Mouse (Mus musculus): Measurements from ENCODE around the gene Arid5b. TPM values are rescaled to one million over a fixed set of nuclear protein-coding genes. Genes with fewer than 3 reads are reported as not detected.

Gene Arid5b
- total RNA-seq, 2 experiments from 2014 or later = 10.0 to 22.5 TPM

DNA sequence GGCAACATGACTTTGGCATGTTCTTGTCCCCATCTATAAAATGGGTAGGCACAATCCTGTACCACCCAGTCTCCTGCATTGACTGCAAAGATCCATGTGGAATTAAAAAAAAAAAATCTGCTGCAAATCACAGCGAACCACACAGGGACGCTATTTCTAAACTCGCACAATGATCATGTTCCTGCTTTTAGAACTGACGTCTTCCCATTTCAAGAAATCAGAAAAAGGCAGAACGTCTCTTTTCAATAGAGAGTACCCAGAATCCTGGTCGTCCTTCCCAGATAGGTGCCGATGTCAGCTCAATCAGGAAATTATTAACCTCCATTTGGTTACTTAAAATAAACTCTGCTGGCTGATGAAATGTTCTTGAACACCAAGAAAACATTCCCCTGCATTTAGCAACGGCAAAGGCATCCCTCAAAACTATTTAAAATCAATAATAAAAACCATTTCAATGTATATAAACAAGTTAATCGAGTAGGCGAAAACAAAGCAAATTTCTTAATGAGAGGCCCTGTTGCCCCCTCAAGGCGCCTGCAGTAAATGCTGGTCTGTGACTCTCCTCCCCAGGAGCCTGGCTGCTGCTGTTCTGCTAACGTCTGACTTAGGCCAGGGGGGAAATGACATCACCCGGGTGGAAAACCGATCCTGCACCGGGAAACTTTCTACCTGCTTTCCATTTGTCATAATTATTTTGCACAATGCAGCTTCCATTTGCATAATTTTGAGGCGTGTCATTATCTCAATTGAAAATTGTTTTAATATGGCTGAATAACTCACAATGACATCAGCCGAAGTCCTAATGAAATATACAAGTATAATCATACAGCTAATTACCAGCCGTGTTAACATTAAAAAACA, 3.4 kb downstream of the Arid5b start:
- peak; percentile 17; the same call in 1 of the 2 replicates for ATAC-seq (replicated peaks; ENCODE audit: poor library complexity)

DNA sequence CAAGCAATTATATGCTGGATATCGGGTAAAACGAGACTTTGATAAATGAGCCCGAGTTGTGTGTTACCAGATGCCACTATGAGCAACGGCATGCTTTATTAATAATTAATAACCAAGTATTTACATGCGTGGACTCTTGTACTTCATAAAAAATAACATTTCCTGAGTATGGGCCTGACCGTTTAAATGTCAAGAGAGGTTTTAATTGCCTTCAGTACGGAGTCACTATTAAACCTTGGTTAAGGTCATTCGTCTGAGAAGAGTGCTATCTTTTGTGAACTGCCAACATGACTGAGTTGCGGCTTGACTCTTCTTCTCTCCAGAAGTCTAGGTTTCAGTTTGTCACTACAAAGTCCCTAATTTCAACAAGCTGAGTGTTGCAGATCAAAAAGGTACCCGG, 8.8 kb downstream of the Arid5b start:
- ATAC-seq (replicated peaks; ENCODE audit: poor library complexity) = no peak

DNA sequence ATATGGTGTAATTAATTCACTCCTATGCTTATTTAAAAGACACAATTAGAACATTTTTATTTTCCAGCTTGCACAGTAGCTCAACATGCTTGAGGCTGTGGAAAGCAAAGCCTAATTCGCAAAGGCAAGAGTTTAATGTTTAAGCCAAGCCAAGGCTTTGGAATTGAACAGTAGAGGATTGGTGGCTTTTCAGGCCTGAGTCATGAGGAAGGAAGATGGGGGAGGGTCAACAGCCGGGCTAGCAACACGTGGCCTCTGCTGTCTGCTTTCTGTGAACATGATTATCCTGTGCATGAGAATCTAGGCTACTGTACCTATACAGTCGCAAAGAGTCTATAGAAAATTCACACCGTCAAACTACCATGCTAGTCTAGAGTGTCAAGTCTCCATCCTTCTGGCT, 9.9 kb downstream of the Arid5b start:
- ATAC-seq (replicated peaks; ENCODE audit: poor library complexity) = peak; percentile 47

DNA sequence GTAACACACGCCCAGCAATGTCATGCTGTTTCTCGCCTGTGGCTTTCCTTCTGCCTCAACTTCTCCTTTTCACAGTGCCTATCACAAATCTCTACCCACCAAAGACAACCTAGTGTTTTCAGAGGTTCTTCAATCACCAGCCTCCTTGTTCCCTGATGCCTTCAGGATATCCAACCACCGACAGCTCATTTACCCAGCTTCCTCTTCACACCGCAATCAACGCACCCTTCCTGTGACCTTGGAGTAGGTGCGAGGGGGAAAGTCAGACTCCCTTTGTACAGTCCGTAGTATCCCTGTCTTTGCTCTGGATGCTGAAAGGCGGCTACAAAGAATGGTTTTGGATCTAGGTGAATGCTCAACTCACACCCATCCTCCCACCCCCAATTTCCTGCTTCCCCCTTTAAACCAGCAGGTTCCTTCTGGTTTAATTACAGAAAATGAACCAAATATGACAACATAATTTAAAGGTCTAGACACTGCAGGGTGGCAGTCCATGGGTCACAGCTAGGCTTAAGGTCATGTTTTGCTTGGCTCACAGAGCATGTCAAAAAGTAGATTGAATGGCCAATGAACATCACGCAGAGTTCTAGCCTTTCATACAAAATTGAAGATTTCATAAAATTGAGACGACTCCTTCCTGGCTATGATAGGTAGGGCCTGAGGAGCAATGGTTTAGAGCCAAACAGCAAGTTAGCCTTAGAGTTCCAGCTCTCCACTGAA, 14.4 kb downstream of the Arid5b start:
- ATAC-seq (replicated peaks; ENCODE audit: poor library complexity) = peak; percentile 75

DNA sequence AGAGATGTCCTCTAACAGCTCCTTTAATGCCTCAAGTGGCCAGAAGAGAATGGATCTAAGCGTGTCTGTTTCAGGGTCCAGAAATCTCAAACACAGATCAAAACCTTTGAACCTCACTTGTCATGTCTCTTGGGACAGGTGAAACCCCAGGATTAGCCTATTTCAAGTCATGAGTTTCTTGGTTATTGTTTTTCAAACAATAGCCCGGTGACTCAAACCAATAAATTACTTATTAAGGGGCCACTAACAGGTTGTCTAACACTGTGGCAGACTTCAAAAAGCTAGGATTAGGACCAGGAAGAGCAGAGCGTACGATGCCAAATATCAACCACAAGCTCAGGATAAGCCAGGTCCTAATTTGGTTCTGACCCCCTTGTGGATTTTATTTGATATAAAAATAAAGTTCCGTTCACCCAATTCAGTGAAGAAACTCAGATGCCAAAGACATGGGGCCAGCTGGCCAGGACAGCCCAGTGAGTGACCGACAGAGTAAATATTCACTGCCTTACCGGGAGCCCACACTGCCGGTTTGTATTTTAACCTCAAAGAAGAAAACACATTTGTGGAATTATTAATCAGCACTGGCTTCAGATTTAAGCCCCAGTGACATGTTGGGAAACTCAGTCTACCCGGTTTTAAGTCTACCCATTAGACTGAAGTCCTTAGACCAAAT, 15.1 kb downstream of the Arid5b start:
- ATAC-seq (replicated peaks; ENCODE audit: poor library complexity) = no peak

DNA sequence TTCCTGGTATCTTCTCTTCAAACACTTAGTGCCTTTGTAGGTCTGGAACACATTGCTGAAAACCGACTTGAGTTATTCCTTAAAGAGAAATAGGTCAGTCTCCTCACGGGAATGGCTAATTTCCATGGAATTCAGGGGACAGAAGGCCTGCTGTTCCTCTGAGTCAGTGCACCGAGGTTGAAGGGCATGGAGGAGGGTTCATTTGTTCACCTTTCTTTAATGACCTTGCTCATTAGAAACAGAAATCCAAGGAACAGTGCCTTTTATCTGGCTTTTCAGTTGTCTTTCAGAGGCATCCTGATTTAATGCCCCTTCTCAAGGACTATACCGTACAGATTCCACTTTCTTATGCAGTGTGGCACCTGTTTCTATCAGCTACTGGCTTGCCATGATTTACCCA, 18.9 kb downstream of the Arid5b start:
- no peak for ATAC-seq (replicated peaks; ENCODE audit: poor library complexity)

DNA sequence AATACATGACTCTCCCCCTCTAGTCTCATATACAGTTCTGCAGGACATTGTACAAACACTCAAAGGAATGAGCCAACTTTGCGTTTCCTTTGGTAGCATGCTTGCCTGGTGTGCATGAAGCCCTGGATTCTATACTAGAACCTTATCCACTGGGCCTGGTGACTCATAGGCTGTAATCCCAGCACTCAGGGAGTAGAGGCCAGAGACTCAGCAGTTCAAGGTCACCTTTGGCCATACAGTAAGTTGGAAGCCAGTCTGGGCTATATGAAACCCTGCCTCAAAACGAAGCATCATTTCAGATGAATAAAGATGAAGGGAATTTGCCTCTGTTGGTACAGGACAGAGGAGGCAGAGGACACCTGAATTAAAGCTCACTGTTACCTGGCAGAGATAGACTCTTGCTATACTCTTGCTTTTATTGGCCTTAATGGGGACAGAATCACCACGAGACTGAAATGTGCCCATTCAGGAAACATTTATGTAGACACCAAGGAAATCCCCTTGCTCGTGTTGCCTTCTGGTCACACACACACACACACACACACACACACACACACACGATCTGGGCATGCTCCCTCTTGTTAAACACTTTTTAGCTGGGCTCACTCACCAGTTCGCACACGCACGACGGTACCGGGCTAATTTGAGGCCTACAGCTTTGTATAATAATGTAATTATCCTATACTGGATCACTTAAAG, 21.0 kb downstream of the Arid5b start:
- no peak for ATAC-seq (replicated peaks; ENCODE audit: poor library complexity)

DNA sequence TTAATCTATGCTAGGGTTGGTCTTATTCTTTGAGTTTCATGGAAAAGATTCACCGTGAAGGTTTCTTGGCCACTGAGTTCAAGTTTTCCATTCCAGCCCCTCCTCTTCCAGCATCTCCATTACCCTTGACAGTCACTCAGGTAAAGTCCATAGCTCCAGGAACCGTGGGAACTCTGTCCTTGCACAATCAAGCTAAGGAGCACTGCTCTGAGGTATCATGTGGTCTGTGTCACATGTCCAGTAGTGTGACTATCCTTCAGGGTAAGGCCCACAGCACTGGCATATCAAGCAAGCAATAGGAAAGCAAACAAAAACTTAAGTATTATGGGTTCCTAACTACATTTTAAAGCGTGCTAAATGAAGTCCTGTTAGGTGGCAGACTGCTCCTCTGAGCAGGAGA, 22.4 kb downstream of the Arid5b start:
- ATAC-seq (replicated peaks; ENCODE audit: poor library complexity) = no peak

DNA sequence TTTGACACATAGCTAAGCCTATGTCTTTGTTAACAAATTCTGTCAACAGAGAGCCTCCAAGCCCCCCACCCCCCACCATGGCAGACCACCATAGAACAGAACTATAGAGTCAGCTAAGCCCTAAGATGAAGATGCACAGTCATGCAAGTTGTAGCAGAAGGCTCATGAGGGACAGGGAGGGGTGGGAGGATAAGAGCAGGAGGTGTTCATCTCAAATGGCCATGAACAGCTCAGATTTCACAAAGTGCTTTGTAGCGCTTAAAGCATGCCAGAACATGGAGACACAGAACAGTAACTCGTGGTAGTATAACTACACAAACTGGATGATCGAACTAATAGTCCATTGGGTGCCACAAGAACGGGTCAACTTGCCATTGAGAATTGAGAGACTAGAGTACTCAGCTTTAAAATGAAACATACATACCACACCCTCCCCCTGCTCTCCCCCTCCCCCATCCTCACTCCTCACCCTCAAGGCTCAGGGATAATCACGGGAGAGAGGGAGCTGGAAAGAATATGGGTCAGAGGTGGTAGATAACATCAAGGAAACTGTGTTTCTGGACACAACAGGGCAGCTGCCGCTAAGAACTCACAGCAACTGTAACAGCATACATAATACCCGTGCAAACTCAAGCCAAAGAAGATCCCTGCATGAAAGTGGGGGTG, 25.0 kb downstream of the Arid5b start:
- ATAC-seq (replicated peaks; ENCODE audit: poor library complexity) = no peak

DNA sequence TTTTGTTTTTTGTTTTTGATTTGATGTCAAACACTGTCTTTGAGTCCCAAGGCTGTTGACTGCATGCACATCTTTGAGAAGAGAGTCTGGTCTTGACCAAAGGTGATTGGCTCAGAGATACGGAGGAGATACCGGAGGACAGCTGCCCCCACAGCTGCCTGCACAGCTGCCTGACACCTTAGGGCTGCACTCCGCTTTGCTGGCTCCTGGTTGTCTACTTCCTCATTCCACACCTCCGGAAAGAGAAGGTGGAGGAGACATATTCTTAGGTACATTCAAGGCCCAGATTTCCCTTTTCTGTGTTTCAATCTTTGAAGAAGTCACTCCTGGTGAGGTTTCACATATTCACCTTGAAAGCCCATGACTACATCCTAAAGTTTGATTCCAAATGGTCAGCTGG, 25.9 kb downstream of the Arid5b start:
- 0 out of 2 replicates have a peak, but pooled peaks have one; percentile 26 for ATAC-seq (replicated peaks; ENCODE audit: poor library complexity)

DNA sequence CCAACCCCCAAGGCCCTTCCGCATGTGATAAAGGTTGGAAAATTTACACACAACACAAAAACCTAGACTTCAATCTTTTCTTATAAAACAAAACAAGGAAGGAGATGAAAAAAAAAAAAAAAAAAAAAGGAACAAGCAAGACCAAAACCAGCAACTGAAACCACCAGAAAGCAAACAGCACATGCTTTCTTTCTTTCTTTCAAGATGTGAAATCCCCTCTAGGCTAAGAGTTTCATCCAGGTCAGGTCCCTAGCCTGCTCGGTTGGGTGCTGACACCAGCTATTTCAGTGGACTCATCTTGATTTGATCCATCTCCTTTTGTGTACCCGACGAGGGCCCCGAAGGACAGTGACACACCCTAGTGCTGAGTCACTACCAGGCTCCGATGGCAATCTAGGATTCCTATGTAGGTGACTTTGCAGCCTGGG, 29.2 kb downstream of the Arid5b start:
- ATAC-seq (replicated peaks; ENCODE audit: poor library complexity) = peak; percentile 82

DNA sequence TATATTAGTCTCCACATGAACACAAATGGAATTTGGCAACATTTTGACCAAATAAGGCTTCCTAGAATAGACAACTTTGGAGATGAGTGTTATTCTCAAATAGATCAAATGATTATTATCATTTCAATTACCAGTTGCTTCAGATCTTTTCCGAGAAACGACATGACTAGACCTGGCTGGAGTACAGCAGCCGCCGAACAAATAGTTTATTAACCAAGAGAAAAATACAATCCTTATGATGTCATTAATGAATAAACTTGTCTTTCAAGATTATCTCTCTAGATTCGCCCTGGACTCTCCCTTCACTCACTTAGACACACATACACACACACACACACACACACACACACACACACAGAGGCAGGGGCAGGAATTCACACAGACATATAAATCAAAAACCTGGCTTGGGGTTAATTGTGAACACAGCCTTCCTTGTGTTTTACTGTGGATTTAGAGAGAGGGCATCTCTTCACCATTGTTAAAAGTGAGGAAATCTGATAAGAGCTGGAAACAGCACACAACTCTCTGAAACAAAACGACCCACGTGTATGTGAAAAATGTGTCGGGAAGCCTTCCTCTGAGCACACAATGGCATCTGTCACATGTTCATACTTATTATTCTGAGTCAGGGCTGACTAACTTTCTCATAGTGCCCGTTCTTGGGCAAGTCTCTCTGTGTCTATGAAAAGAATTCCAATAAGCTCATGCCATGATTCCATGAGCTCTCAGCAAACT, 30.1 kb downstream of the Arid5b start:
- no peak for ATAC-seq (replicated peaks; ENCODE audit: poor library complexity)

DNA sequence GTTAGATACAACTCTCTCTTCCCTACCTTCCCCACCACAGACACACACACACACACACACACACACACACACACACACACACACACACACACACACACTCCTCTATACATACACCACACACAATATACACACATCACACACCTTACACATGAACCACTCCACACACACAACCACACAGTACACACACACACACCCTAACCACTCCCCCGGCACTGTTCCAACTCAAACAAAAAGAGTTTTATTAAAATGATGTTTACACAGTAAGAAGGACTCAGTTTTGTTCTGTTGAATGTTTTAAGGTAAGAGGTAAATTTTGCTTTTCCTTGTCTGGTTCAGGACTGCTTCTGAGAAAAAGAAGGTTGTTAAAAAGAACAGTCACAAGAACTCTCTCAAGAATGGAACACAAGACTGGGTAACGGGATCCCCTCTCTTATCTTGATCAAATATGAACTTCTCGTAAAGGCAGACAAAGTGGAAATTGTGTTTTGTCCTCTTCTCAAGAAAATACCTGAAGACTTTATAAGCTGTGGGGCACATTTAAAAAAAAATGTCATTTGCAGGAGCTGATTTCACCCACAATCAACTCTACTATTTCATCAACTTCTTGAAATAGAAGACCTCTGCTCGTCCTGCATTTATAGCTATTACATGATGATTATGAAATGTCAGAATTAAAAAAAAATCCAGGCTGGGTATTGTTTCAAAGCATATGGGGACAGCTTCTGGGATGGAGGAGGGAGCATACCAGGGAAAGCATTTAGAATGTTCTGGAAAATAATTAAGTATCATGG, 30.9 kb downstream of the Arid5b start:
- ATAC-seq (replicated peaks; ENCODE audit: poor library complexity) = no peak

DNA sequence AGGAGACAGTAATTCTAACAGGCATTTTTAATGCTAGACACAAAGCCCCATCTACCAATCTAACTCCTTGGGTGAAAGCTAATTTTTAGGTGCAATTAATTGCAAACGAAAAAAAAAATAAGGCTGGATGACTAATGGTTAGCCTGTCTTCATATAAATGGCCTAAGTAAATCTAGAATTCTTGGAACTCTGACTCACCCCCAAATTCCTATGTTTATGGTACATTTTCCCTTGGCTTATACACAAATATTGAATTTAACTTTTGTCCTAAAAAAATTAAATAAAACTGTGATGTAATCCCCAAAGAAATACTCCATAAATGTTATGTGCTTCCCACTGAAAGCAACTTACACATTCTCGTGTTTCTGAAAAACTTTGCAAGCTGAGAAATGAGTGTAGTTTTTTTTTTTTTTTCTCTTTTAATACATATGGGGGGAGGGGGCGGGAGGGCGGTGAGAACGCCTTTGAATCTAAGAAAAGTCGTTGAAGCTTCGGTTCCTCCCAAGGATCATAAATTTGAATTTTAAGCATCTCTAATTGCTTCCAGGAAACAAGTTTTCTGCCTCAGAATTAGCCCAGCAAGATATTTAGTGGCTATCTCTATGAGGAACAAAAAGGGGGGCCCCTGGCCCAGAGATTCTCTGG, 31.8 kb downstream of the Arid5b start:
- ATAC-seq (replicated peaks; ENCODE audit: poor library complexity) = no peak

DNA sequence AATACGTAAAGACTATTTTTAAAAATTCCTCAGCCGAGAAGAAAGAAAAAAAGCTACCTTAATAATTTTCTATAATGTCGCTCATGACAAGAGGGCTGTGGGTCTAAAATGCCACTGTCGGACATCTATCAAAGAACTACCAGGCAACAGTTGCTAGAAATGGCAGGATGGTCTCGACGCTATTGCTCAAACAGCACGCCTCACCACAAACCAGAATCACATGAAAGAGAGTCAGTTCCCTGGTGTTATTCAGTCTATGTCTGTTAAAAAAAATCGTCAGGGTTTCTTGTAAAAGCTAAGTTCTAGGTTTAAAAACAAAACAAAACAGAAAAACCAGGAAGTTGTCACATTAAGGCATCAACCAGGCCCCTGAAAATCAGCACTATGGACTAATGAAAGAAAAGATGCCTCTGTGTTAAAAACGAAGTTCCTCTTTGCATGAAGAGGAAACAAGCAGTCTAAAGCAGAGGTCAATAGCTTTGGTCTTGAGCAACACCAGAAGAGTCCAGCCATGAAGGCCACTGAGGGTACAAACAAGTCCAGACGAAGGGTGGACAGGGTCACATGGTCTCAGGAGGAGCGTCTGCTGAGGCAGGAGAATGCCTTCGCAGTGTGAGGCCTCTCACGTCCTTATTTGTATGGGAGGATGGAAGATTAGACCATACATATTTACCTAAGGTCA, 37.6 kb downstream of the Arid5b start:
- peak; percentile 78 for ATAC-seq (replicated peaks; ENCODE audit: poor library complexity)

DNA sequence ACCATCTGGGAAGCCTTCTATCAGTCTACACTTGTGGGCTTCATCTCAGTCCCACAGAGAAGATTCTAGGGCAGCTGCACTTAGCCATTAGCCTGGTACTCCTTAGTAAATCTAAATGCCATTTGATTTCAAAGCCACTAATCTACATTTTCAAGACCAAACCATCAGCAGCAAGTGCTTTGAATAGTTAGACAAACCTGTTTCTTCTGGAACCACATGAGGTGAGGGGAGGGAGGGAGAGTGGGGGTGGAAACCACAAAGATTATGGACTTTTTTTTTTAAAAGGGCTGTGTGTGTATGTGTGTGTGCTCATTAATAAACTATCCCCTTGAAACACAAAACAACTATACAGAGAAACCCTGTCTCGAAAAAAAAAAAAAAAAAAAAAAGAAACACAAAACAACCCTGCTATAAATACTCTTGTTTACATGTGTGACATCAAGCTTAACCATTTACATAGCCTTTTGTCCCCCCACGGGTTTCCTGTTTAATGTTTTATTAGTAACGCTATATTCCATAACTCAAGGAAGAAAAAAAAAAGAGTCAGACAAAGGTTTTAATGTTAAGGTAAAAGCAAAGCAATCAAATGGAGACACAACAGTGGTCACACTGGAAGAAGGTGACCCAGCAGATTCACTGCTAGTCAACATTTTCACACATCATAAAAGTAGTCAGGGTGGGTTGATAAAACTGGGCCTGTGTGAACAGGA, 38.3 kb downstream of the Arid5b start:
- 0 out of 2 replicates have a peak, but pooled peaks have one; percentile 4 for ATAC-seq (replicated peaks; ENCODE audit: poor library complexity)

DNA sequence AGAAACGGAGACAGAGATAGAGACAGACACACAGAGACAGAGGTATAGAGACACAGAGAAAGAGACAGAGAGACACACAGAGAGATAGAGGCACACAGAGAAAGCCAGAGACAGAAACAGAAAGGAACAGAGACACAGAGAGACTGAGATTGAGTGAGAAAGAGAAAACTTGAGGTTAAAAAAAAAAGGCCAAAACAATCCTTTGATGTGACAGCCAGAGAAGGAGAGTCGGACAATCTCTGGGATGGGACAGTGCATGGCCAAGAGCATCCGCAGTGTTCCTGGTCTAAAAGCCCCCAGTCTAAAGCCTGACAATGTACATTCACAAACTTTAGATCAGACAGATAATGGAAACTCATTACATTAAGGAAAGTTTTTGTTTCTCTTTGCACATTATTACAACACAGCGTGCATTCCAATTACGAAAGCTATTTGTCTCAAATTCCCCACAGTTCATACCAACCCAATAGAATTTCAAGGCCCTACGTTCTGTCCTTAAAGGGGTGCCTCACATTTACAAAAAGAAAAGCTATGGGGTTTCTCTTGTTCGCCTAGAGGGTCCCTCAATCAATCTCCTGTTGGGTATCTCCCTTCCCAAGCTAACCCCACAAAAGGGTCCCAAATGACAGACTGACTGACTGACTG, 39.0 kb downstream of the Arid5b start:
- 0 out of 2 replicates have a peak, but pooled peaks have one; percentile 10 for ATAC-seq (replicated peaks; ENCODE audit: poor library complexity)
